Mouse (Mus musculus) A20 (cell line): Measurements from ENCODE around the gene Scpep1.

Experiments
- DNase-seq: peaks from one replicate; pipeline ENCODE4 v3.0.0-alpha.2; 2011; ENCODE audit warnings: low read depth, low spot score

The Scpep1 gene

DNA sequence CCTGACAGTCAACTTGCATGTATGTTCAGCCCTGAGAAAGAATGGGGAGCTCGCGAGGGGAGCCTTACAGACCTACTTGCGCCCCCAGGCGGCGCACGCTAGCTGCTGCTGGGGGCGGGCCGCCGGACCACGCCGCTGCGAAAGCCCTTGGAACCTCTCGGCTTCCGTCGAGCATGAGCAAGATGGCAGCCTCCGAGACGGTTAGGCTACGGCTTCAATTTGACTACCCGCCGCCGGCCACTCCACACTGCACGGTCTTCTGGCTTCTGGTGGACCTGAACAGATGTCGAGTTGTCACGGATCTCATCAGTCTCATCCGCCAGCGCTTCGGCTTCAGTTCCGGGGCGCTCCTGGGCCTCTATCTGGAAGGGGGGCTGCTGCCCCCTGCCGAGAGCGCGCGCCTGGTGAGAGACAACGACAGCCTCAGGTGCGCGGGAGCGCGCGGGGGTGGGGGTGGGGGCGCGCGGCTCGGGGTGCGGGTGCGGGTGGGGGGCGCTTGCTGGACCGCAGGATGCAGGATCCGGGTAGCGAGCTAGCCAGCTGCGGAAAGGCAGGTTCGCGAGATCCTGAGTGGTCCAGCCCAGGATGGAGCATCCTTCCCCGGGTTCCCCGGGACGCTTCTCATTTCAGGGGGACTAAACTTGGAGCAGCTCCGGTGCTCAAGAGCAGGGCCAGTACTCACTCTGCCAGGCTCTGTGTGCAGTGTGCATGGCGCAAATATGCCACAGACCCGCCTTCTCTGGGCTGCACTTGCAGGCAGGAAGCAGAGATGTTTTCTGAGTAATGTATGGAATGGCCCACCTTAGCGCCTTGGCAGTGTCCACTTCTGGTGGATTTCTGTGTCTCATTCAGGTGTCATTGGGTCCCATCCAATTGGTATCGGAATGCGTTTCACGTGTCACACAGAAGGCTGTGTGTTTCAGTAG is 18.8 kb upstream of the Scpep1 start:
- DNase-seq, result peak; percentile 95

DNA sequence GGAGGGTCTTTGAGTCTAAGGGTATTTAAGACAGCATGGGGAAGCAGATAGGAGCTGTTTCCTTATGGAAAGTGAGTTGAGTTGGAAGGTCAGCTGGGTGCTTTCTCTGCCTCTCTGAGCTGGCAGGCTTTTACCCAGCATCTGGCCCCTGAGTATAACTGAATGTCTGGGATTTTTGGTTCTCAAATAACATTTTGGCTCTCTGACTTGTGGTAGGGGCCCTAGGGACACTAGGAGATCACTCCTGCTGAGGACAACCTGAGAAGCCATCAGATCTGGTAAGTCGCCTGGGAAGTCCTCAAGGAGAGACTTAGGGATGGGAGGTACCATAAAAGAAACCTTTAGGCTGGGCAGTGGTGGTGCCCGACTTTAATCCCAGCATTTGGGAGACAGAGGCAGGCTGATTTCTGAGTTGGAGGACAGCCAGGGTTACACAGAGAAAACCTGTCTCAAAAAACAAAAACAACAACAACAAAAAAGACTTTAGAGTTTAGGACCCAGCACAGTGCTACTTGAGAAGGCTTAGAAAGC is 15.0 kb upstream of the Scpep1 start, which contains the start of gene Coil:
Gene Coil (plus strand): TSS at position 51 of the 531 bp plus-strand sequence.
- no peak for DNase-seq

DNA sequence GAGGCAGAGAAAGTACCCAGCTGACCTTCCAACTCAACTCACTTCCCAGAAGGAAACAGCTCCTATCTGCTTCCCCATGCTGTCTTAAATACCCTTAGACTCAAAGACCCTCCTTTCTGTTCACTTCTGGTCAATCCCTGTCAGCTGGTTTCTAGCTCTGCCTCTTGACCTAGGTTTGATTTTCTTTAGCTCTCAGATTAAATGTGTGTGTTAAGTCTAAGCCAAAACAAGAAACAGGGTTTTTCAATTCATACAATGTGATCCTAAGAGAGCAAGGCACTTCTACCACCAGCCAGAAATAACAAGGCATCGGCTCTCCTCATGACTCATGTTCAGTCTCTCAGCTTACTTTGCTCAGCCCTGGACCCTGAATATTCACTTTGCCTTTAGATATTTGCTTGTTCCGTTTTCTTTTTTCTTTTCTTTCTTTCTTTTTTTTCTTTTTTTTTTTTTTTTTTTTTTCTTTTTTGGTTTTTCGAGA is 11.7 kb upstream of the Scpep1 start, which contains the start of gene Elobl:
Gene Elobl (minus strand): TSS at position 51 of the 481 bp plus-strand sequence.
- DNase-seq, result no peak

DNA sequence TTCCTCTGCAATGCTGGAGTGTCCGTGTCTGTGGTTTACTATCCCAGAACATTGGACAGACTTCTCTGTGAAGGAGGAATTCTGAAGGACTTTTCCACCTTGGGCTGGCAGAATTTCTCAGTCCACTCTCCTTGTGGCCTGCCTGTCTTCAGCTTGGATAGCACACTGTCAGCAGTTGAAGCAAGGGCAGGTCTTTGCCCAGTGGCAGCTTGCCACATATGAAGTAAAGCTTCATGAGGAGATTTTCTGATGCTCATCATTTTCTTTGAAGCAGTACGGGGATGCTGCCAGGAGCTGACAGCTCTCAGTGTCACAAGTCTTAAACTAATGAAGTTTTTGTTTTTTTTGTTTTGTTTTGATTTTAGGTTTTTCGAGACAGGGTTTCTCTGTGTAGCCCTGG is 3.6 kb upstream of the Scpep1 start:
- no peak for DNase-seq

DNA sequence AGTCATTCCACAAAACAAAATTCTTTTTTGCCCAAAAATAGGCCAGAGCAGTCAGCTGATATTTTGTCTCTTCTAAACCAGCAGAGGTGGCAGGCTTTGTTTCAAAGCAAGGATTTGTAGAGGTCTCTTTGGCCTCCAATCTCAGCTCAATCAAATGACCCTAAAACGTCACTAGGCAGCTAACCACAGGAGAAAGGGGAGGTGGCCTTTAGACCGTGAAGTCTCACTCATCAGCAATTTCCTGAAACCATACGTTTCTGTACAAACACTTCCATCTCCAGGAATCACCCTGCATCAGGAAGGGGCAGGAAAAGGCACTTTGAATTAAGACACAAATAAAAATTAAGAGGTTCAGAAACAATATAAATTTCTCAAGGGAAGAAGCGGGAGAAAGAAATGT is 462 bp downstream of the Scpep1 start:
- DNase-seq, result peak; percentile 82

DNA sequence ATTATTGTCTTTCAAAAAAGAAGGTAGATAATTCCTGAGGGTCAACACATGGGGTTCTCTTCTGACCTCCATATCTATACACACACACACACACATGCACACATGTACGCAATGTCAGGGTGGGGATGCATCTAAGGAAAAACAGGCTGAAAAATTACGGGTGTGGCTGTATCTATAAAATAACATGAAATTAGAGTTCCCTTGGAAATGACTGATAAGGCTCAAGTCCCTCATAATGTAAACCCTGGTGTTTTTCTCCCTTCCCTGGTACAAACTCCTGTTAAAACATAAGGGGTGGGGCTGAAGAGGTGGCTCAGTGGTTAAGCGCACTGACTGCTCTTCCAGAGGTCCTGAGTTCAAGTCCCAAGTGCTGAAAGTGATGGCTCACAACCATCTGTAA is 1.7 kb downstream of the Scpep1 start:
- DNase-seq, result no peak

DNA sequence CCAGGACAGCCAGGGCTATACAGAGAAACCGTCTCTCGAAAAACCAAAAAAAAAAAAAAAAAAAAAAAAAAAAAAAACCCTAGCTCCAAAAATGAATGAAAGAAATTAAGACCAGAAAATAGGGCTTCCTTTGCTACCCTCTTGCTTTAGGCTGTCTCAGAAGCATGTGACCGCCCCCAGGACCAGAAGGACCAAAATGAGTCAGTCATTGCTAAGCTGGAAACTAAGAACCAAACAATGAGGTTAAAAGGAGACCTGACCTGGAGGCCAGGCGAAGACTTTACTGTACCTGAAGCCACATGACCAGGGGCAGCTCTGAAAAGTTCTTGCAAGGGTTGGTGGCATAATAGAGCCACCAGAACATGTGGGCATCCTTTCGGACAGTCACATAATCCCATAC is 3.1 kb downstream of the Scpep1 start:
- peak; percentile 35 for DNase-seq

DNA sequence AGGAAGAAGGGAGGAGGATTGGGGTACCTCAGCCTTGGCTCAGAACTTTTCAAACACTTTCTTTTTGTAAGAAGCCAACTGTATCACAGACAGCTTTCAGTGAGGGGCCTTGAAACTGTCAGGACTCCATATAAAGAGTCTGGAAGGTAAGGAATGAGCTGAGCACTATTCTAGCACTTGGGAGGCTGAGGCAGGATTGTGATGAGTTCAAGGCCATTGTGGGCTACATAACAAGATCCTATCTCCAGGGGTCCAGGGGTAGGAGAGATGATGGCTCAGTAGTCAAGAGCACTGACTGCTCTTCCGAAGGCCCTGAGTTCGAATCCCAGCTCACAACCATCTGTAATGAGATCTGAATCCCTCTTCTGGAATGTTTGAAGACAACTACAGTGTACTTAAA is 3.7 kb downstream of the Scpep1 start:
- DNase-seq, result no peak

DNA sequence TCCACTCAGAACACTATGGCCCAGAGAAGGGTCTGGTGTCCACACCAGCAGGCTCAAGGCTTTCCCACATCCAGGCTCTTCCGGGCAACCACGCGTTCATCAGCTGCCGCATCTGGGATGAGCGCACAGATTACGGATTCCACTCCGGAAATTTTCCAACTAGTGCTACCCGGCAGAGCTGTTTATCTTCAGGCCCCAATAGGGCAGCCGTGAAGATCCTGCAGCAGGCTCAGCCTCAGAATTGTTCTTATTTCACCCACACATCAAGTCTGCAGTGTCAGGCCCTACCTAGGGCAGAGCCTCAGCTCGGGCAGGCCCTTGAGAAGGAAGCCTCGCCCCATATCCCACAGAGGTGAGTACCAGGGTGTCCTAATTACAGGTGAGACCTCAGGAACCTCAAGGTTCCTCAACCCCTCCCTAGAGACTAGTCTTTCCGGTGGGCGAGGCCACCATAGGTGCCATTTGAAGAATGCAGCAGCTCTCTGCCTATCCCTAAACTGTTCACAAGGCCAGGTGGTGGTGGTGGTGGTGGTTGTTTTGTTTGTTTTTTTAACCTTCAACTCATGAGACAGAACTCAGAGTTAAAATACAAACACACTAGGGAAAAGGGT is 4.5 kb downstream of the Scpep1 start:
- peak; percentile 24 for DNase-seq

DNA sequence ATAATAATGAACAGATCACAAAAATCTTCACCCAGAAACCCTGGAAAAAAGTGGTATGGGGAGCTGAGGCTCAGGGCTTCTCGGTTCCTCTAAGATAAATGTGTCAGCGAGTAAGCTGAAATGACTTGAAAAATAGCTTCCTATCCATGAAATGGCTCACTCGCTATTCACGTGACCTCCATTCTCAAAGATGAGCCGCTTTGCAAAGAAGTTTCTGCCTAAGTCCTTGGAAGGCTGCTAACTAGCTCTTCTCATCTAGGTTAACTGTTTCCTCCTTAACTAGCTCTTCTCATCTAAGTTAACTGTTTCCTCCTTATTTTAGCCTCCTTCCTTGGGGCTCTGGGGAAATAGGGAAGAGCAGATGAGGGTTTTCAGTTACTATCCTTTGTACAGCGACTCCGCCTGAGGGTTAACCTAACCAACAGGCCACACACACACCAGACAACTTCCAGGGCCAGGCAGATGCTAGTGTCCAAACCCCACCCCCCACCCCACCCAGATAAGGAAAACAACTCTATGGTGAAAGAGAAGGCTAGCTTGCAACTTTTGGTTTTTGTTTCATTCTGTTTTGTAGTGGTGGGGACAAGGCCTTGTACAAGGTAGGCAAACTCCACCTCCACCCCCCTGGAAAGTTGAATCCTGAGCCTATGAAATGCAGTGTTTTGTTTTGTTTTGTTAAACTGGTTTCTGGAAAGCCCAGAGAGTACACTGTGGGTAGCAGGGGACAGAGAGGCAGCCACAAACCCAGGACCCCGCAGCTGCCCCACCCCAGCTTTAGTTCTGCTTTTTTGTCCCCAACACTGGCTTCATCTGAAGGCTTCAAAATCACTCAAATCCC is 5.2 kb downstream of the Scpep1 start:
- DNase-seq, result peak; percentile 69

DNA sequence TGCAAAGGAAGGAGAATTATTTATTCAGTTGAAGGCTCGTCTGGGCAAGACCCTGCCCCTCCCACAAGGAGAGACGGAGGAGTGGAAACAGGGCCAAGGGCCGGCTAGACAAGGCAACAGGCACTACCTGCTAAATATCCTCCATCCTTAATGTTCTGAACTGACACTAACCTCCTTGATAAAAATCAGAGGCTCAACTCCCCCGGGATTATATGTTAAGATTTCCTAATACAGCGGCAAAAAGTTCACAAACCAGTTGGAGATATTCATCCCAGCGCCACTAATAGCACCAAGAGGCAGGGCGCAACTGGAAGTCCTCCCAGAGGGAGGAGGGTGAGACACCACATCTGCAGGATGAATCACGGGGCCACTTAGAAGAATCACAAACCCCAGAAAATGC is 6.4 kb downstream of the Scpep1 start:
- DNase-seq, result no peak

DNA sequence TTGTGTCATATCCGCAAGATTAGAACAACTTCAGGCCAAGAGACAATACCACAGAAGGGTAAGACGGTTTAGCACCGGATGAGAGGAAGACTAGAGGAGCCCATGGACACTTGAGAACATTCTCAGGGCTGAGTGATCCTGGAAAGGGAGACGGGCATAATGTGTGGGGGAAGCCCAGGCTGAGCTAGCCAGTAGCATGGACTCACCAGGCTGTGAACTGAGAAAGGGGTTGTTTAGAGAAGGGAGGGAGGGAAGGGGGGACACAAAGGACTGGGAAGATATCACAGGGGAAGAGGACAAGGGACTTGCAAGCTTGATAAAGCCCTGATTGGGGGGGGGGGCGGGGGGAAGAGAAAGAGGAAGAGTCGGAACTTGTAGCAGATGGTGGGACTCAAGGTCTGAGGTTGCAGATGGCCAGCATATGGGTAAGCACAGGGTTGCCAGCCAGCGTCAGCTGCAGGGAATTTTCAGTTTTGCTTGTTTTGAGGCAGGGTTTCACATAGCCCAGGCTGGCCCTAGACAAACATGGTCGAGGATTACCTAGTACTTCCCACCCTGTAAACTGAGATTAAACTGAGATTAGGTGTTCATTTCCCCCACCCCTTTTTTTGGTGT is 9.2 kb downstream of the Scpep1 start:
- no peak for DNase-seq

DNA sequence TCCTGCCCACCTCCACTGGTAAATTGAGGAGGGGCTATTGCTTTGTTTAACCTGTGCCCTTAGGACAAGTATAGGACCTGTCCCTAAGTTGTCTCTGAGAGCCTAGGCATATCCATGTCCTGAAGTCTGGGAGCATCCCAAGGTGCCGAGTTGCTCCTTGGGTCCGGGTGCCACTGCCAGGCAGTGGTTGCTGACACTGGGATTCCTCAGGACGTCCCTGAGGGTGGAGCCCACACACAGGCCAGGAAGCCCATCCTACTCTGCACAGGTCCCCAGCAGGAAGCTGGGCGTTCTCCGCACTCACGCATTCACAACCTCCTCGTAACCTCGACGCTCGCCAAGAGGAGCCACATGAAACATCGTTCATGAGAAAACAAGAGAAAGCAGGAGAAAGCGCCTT is 13.8 kb downstream of the Scpep1 start:
- DNase-seq, result no peak

DNA sequence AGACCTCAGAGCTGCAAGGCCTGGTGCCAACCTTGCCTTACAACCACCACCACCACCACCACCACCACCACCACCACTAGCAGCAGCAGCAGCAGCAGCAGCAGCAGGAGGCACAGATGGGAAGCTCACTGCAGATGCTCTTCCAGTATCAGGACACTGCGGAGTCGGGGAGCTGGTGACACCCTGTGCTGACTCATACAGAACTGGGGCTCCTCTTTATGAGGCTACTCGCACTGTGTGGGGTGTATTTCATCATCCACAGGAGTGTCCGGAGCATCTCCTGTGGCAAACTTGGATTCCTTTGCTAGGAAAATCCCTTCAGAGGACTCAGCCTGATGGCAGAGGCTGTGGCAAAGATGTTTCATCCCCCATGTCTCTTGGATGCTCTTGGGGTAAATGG is 15.6 kb downstream of the Scpep1 start:
- DNase-seq, result no peak

DNA sequence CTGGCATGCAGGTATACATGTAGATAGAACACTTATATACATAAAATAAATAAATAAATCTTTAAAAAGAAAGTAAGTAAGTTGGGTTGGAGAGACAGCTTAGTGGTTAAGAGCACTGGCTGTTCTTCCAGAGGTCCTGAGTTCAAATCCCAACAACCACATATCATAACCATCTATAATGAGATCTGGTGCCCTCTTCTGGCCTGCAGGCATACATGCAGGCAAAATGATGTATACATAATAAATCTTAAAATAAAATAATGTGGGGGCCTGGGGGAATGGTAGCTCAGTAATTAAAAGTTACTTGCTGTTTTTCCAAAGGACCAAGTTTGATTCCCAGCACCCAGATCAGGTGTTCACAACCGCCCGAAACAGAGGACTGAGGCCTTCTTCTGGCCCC is 16.5 kb downstream of the Scpep1 start:
- peak; percentile 11 for DNase-seq

DNA sequence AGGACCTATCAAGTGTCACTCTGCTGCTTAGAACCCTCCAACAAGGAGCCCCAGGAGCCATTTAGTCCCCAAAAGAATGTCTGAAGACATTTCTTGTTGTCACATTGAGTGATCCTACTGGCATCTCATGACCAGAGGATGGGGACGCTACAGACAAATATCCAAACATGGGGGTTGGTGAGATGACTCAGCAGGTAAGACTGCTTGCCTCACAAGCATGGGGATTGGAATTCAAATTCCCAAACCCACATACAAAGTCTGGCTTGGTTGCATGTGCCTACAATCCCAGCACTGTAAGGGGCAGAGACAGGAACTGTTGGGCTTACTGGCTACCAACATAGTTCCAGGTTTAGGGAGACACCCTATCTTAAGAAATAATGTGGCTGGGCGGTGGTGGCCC is 17.4 kb downstream of the Scpep1 start:
- no peak for DNase-seq

DNA sequence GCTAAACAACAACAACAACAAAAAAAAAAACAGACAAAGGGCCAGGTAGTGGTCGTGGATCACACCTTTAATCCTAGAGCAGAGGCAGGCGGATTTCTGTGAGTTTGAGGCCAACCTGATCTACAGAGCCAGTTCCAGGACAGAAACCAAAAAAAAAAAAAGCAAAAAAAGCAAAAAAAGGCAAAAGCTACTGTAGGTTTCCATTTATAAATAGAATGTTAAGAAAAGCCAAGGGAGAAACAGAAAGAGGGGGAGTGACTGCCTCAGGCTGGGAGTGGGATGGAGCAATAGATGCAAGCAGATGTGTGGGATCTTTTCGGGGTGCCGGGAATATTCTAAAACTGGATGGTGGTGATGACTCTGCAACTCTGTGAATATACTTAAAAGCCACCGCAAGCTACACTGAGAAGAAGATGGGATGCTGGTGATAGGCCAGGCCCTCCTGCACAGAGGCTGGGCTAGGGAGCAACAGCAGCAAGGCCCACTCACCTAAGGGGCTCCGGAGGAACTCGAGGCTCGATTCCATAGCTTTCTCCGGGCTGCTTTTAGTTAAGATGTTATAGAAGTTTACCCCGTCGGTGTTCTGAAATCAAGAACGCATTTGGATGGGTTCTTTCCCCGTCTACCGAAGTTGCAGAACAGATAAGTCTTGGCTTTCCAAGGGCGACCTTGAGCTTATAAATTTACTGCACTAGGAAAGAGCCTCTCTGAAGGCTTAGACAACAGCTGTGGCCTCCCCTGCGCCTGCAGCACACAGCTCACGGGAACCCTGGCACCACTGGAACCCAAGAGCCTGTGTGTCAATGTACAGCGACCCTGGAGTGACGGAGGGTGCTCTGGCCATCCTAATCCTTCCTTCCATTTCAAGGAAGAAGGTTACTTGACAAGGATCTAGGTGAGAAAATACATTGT is 20.9 kb downstream of the Scpep1 start:
- DNase-seq, result no peak

DNA sequence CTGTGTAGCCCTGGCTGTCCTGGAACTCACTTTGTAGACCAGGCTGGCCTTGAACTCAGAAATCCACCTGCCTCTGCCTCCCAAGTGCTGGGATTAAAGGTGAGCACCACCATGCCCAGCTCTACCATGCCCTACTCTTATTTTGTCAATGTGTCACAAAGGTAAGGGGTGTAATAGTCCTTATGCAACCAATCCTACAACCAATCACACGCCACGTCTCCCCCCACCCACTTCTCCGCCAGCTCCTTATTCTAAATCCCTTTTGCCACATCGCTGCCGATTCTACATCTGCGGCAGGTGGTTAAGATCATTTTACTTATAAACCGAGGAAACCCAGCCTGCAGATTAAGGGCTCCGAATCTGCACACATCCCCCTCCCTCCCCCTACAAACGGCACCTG is 22.2 kb downstream of the Scpep1 start:
- no peak for DNase-seq

DNA sequence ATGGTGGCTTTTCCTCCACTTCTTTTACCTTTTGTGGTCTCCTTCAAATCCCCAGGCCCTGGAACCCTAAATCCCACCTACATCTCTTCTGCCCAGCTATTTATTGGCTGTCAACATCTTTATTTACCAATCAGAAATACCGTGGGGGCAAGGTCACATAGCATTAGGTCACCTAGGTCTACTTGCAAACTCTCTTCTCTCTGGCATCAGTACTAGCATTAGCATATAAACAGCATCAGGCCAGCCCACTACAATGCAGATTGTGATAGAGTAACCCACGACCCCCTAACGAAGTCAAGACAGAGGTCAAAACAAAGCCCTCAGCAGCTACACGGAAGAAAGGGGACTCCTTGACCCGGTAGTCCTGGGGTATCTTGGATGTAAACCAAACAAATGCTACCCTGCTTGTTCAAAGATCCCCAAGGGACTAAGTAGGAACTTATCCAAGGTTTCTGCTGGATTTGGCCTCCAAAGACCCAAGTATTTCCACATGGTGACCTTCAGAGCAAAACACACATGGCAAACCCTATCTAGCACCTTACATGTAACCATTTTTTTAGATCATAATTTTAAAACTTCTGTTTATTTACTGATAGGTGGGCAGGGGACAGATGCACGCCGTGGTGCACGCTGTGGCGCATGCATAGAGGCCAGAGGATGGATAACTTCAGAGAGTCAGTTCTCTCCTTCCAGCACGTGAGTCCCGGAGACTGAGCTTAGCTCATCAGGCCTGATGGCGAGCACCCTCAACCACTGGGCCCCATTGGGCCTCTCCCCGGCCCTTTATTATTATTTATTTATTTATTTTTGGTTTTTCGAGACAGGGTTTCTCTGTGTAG is 23.4 kb downstream of the Scpep1 start:
- DNase-seq, result no peak
